Mouse (Mus musculus): ENCODE results near the gene Amph.
A peak's percentile ranks its signal among the peaks of the same experiment; 100 is the strongest.

GRCm38 (mm10) chr13:19158484-19158883 is 210.5 kb downstream of the Amph start:
- TF ChIP-seq CTCF (conservative IDR thresholded peaks at IDR 0.05; ENCODE audit: low read length) = peak; percentile 86
- TF ChIP-seq POU5F1 (IDR thresholded peaks at IDR 0.05; ENCODE audit: borderline replicate concordance, low read length) = no peak
- TF ChIP-seq NANOG (IDR thresholded peaks at IDR 0.05; ENCODE audit: borderline replicate concordance, low read length) = no peak

All from E14TG2a.4 (cell line).